Mouse (Mus musculus): Measurements from ENCODE around the gene Qrfp.

DNA sequence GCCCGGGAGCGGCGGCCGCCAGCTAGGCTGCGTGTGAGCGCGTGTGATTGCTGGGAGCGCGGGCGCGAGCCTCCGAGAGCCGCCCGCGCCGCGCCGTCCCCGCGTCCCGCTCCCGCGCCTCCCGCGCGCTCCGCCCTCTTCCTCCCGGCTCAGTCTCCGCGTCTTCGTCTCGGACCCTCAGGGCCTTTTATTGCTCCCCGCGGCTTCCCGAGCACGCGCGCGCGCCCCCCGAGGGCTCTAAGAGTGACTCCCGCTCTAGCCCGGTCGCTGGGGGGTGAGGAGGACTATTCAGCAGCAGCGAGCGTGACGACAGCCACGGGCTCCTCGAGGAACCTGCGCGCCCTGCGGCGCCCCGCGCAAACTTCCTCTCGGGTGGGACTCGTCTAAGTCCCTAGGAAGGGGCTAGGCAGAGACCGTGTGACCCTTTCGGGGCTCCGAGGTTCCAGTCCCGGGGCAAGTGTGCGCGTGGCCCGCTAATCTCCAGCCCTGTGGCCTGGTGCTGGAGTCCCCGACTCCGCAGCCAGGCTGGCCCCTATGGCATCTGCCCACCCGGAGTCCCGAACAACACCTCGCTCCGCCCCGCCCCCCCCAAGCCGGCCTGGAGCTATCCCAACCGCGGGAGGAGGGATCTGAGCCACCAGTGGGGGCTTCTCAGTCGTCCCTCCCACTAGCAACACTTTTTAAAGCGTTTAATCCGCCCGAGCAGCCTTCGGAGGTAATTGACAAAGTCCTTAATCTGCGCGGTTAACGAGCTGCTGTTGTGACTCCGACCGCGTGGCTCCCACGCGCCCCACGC is 35.7 kb upstream of the Qrfp start, which contains the start of gene Fibcd1:
- no peak for TF ChIP-seq E2F4 (IDR thresholded peaks at IDR 0.05; ENCODE audit: borderline replicate concordance, low read depth, low read length)
- no peak for TF ChIP-seq CTCF (IDR thresholded peaks at IDR 0.05 in 2 of 3, conservative IDR thresholded peaks at IDR 0.05 in 1 of 3; ENCODE audit: control insufficient read depth in 1 of 3, insufficient read depth in 1 of 3, low read depth in 2 of 3, low read length in 3 of 3, poor library complexity in 1 of 3, severe bottlenecking in 1 of 3)
